Mouse (Mus musculus) stomach, embryonic 15.5 days (tissue): ENCODE data around the gene Kbtbd6. TPM values are rescaled to one million over a fixed set of nuclear protein-coding genes. Genes with fewer than 3 reads are reported as not detected.

Source experiments
- polyA plus RNA-seq: library from polyadenylated mRNA; unstranded; fragments of >200 nt; fragmentation: Nextera tagmentation; extraction: Ambion mirVana; gene quantifications from 2 replicates; pipeline ENCODE4 v1.2.1, GENCODE M21; 2015

Gene Kbtbd6
- polyA plus RNA-seq, 1 experiment from 2014 or later: 3.7 TPM

Other genes with a start within 250 kb of the Kbtbd6 start
- gene Zfp957, start 204.5 kb upstream of the Kbtbd6 start, polyA plus RNA-seq: not detected in 2 replicates
- 52.5 and 71.6 TPM in 2 replicates for gene Rgcc, start 150.2 kb upstream of the Kbtbd6 start, polyA plus RNA-seq
- gene Naa16, start 61.1 kb upstream of the Kbtbd6 start, polyA plus RNA-seq: 39.4 and 41.5 TPM in 2 replicates
- 9.4 and 11.0 TPM in 2 replicates for gene Mtrf1, start 54.1 kb upstream of the Kbtbd6 start, polyA plus RNA-seq
- gene Kbtbd7, start 25.3 kb upstream of the Kbtbd6 start, polyA plus RNA-seq: 10.8 and 11.0 TPM in 2 replicates
- gene Elf1, start 29.4 kb downstream of the Kbtbd6 start, polyA plus RNA-seq: 25.1 and 26.1 TPM in 2 replicates
- gene Wbp4, start 29.7 kb downstream of the Kbtbd6 start, polyA plus RNA-seq: 41.0 and 41.5 TPM in 2 replicates
- 105 and 111 TPM in 2 replicates for gene Sugt1, start 135.9 kb downstream of the Kbtbd6 start, polyA plus RNA-seq
- 1.9 and 2.3 TPM in 2 replicates for gene Cnmd, start 210.3 kb downstream of the Kbtbd6 start, polyA plus RNA-seq